Mouse (Mus musculus): Measurements from ENCODE around the gene Limk2. TPM values are rescaled to one million over a fixed set of nuclear protein-coding genes. Genes with fewer than 3 reads are reported as not detected.

Limk2 gene
- polyA plus RNA-seq, 1 experiment from 2014 or later, result 62.0 TPM

DNA sequence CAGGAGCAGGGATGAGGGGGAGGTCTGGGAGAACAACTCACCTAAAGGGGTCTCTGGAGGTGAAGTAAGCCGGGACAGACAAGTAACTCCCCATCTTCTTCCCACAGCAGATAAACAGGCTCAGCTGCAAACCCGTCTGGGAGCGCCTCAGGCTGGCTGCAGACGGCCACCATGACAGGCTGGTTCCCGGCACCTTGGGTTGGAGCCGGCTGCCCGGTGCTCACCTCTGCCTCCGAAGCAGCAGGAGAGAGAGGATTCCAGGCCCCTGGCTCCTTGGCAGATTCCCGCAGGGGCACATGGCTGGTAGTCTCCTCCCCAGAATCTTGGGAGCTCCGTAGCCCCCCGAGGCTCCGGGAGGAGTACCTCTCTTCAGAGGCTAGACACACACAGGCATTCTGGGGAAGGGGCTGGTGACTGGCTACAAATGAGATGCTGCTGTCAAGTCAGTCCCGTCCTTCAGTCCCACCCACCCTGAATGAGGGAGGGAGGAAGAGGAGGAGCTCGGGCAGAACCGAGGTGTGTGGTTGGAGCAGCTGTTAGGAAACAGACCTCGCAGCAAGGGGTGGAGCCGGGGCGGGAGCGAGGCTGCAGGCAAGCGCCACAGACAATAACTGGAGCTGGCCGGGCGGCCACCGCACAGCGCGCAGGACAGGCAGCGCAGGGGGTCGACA is 37.9 kb downstream of the Limk2 start:
- H3K4me1 ChIP-seq (ENCODE audit: insufficient read depth, low read depth, low read length), result peaks cover 22% of the 10 kb centered on the region; the same call in 1 of the 2 replicates
- peak overlapping the region; percentile 94 for H3K4me2 ChIP-seq (replicated peaks; ENCODE audit: low read depth, low read length)
- H3K4me3 ChIP-seq (ENCODE audit: low read depth, low read length), result peak overlapping the region; percentile 51
- WGBS, result 4% methylated on average over 25 of the region's 27 CpGs
- ATAC-seq (peak; percentile 89), DNase-seq (ENCODE audit: low spot score) (peak; percentile 96)
- peak overlapping the region; percentile 85 for H3K27ac ChIP-seq (ENCODE audit: low read length)
- TF ChIP-seq CTCF (IDR thresholded peaks at IDR 0.05) (no peak), EP300 (IDR thresholded peaks at IDR 0.05) (no peak)
- no peaks in the 10 kb centered on the region for H3K27me3 ChIP-seq (replicated peaks; ENCODE audit: insufficient read depth, low read length)
- H3K9me3 ChIP-seq (ENCODE audit: low read length), result no peaks in the 10 kb centered on the region
- no peaks in the 10 kb centered on the region for H3K36me3 ChIP-seq (ENCODE audit: insufficient read depth, low read length)
- H3K9ac ChIP-seq (replicated peaks; ENCODE audit: low read depth), result peak overlapping the region; percentile 43

DNA sequence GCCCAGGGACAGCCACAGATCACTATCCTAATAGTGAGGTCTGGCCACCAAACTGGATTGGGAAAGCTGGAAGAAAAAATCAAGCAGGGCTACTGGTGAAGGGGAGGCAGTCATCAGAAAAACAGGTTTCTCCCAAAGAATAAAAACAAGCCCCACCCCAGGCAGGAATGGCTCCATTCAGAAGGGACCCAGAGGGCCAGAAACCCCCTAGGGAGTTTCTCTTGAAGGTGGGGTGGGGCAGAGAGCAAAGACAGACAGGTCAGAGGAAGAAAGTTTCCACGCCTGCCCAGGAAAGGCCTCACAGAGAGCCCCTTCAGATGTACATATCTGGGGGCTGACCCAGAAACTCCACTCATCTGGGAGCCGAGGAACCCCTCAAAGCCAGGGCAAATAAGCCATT is 38.8 kb downstream of the Limk2 start:
- no peak for TF ChIP-seq EP300 (IDR thresholded peaks at IDR 0.05)
- no peak for TF ChIP-seq CTCF (IDR thresholded peaks at IDR 0.05)
- 61% methylated on average over 2 of the region's 2 CpGs for whole genome bisulfite sequencing
- Histone ChIP-seq H3K4me3 (ENCODE audit: low read depth, low read length) (peak overlapping the region; percentile 51), H3K36me3 (ENCODE audit: insufficient read depth, low read length) (no peaks in the 10 kb centered on the region), H3K4me1 (ENCODE audit: insufficient read depth, low read depth, low read length) (peaks cover 22% of the 10 kb centered on the region; the same call in 1 of the 2 replicates), H3K9me3 (ENCODE audit: low read length) (no peaks in the 10 kb centered on the region), H3K27ac (ENCODE audit: low read length) (peak overlapping the region; percentile 85), H3K9ac (replicated peaks; ENCODE audit: low read depth) (peak overlapping the region; percentile 43; the same call in 1 of the 2 replicates), H3K4me2 (replicated peaks; ENCODE audit: low read depth, low read length) (peak overlapping the region; percentile 94), H3K27me3 (replicated peaks; ENCODE audit: insufficient read depth, low read length) (no peaks in the 10 kb centered on the region)
- no peak for ATAC-seq
- DNase-seq (ENCODE audit: low spot score), result peak; percentile 49

DNA sequence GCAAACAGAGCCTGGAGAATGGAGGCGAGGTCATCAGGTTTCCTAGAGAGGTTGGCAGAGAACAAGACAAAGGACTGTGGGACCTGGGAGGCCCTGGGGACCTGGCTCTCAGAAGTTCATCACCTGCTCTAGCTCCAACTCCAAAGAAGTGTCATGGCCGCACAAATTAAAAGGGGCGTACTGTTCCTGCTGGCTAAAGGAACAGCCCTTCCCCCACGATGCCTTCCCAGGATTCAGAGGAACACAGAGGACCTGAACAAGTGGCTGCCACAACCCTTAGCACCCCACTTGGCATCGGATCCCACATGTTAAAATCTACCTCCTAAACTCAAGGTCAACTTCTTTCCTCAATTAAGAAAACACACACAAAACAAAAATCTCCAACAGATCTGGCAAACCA is 39.5 kb downstream of the Limk2 start:
- Histone ChIP-seq H3K4me3 (ENCODE audit: low read depth, low read length) (no peak overlapping the region), H3K9me3 (ENCODE audit: low read length) (no peaks in the 10 kb centered on the region), H3K27me3 (replicated peaks; ENCODE audit: insufficient read depth, low read length) (no peaks in the 10 kb centered on the region), H3K27ac (ENCODE audit: low read length) (peak overlapping the region; percentile 85), H3K36me3 (ENCODE audit: insufficient read depth, low read length) (no peaks in the 10 kb centered on the region), H3K4me2 (replicated peaks; ENCODE audit: low read depth, low read length) (peak overlapping the region; percentile 94), H3K9ac (replicated peaks; ENCODE audit: low read depth) (0 out of 2 replicates have a peak overlapping the region, but pooled peaks have one; percentile 43), H3K4me1 (ENCODE audit: insufficient read depth, low read depth, low read length) (peaks cover 20% of the 10 kb centered on the region; the same call in 1 of the 2 replicates)
- no peak for TF ChIP-seq CTCF (IDR thresholded peaks at IDR 0.05)
- TF ChIP-seq EP300 (IDR thresholded peaks at IDR 0.05), result no peak
- DNase-seq (ENCODE audit: low spot score) (no peak), ATAC-seq (no peak; the same call in 1 of the 2 replicates)
- WGBS, result 60% methylated on average over 5 of the region's 5 CpGs

DNA sequence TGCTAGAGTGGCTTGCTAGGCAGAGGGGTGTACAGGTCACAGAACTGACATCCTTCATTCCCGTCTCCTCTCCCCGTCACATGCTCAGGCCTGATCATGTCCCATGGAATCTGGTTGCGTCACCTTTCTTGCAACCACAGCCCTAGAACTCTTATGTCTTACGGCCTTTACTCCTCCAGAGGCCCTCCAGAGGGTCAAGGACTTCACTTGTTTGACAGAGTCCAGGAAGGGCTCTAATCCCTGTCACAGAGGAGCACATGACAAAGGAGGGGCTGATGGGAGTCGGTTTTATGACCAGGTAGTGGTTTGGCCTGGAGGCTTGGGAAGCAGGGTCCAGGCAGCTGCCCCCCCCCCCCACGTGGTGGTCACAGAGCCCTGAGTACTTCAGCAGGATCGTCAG is 40.0 kb downstream of the Limk2 start:
- no peak overlapping the region for H3K4me3 ChIP-seq (ENCODE audit: low read depth, low read length)
- peak overlapping the region; percentile 94; the same call in 1 of the 2 replicates for H3K4me2 ChIP-seq (replicated peaks; ENCODE audit: low read depth, low read length)
- TF ChIP-seq CTCF (IDR thresholded peaks at IDR 0.05) (no peak), EP300 (IDR thresholded peaks at IDR 0.05) (peak; percentile 49; the same call in 1 of the 2 replicates)
- DNase-seq (ENCODE audit: low spot score) (peak; percentile 84), ATAC-seq (peak; percentile 72)
- 46% methylated on average over 7 of the region's 7 CpGs for WGBS
- H3K9me3 ChIP-seq (ENCODE audit: low read length), result no peaks in the 10 kb centered on the region
- H3K36me3 ChIP-seq (ENCODE audit: insufficient read depth, low read length), result no peaks in the 10 kb centered on the region
- no peaks in the 10 kb centered on the region for H3K27me3 ChIP-seq (replicated peaks; ENCODE audit: insufficient read depth, low read length)
- peaks cover 16% of the 10 kb centered on the region; the same call in 1 of the 2 replicates for H3K4me1 ChIP-seq (ENCODE audit: insufficient read depth, low read depth, low read length)
- H3K9ac ChIP-seq (replicated peaks; ENCODE audit: low read depth), result no peak overlapping the region
- H3K27ac ChIP-seq (ENCODE audit: low read length), result peak overlapping the region; percentile 85

DNA sequence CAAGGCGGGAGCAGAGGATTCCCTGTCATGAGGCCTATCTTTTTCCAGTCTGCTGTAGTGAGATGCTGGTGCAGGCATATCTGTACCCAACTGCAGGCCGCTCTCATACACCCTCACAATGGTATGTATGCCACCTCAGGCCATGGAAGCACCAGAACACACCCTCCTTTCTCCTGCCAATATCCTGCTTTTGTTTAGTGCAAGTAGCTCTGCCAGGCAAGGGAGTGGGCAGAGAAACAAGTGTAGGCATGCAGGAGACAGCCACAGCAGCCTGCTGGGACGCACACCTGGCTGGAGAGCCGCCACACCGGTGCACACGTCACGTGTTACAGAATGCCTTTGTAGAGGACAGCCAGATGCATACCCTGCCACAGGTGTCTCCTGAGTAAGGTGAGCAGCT is 42.6 kb downstream of the Limk2 start:
- TF ChIP-seq CTCF (IDR thresholded peaks at IDR 0.05), result no peak
- TF ChIP-seq EP300 (IDR thresholded peaks at IDR 0.05), result no peak
- Histone ChIP-seq H3K27ac (ENCODE audit: low read length) (no peak overlapping the region), H3K9ac (replicated peaks; ENCODE audit: low read depth) (no peak overlapping the region), H3K4me3 (ENCODE audit: low read depth, low read length) (no peak overlapping the region), H3K27me3 (replicated peaks; ENCODE audit: insufficient read depth, low read length) (no peaks in the 10 kb centered on the region), H3K4me1 (ENCODE audit: insufficient read depth, low read depth, low read length) (peaks cover 9% of the 10 kb centered on the region; the same call in 1 of the 2 replicates), H3K9me3 (ENCODE audit: low read length) (no peaks in the 10 kb centered on the region), H3K4me2 (replicated peaks; ENCODE audit: low read depth, low read length) (no peak overlapping the region), H3K36me3 (ENCODE audit: insufficient read depth, low read length) (no peaks in the 10 kb centered on the region)
- ATAC-seq (no peak), DNase-seq (ENCODE audit: low spot score) (peak; percentile 37)
- 84% methylated on average over 7 of the region's 7 CpGs for WGBS

DNA sequence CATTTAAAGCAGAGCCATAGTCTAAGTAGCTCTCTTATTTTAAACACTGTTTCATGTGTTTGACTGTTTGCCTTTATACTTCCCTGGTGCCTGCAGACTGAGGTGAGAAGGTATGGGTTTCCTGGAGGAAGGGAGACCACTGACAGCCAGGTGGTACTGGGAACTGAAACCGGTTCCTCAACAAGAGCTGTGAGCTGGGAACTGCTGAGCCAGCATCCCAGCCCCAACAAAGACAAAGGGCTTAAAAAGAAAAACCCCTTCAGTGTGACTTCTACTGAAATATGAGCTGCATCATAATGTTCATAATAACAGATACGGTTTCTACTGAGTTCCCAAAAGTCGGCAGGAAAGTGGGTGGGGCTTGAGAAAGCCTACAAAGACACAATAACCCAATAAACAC is 46.1 kb downstream of the Limk2 start:
- Histone ChIP-seq H3K4me1 (ENCODE audit: insufficient read depth, low read depth, low read length) (no peaks in the 10 kb centered on the region), H3K9me3 (ENCODE audit: low read length) (no peaks in the 10 kb centered on the region), H3K9ac (replicated peaks; ENCODE audit: low read depth) (no peak overlapping the region), H3K27me3 (replicated peaks; ENCODE audit: insufficient read depth, low read length) (no peaks in the 10 kb centered on the region), H3K4me2 (replicated peaks; ENCODE audit: low read depth, low read length) (no peak overlapping the region), H3K36me3 (ENCODE audit: insufficient read depth, low read length) (peaks cover 8% of the 10 kb centered on the region; the same call in 1 of the 2 replicates), H3K27ac (ENCODE audit: low read length) (no peak overlapping the region), H3K4me3 (ENCODE audit: low read depth, low read length) (no peak overlapping the region)
- DNase-seq (ENCODE audit: low spot score) (no peak), ATAC-seq (no peak)
- TF ChIP-seq CTCF (IDR thresholded peaks at IDR 0.05) (no peak), EP300 (IDR thresholded peaks at IDR 0.05) (no peak)
- 59% methylated on average over 3 of the region's 3 CpGs for WGBS
